Mouse (Mus musculus) heart, postnatal 36 days (tissue): ENCODE results near the gene Cryga. TPM values are rescaled to one million over a fixed set of nuclear protein-coding genes. Genes with fewer than 3 reads are reported as not detected.

ENCODE experiments used
- DNase-seq, 2 experiments: peaks; one replicate each; pipeline ENCODE4 v3.0.0; 2021 to 2022
- intact Hi-C: fragments of 180-260 bp; cut with DNase I; formaldehyde crosslinking; loops from one replicate; pipeline ENCODE4 v1.15.1; 2025
- total RNA-seq, 2 experiments: library from RNA; stranded (reverse); gene quantifications; 2 replicates each; pipeline ENCODE4 v1.2.3; 2021

Gene Cryga
- total RNA-seq = not detected

- intact Hi-C loops = no loop called here
- no peak for DNase-seq
Measured at GRCm38 (mm10) chr1:65103273-65103672, at the start of gene Cryga. TSS of gene Cryga (minus strand) at chr1:65103373.

DNA sequence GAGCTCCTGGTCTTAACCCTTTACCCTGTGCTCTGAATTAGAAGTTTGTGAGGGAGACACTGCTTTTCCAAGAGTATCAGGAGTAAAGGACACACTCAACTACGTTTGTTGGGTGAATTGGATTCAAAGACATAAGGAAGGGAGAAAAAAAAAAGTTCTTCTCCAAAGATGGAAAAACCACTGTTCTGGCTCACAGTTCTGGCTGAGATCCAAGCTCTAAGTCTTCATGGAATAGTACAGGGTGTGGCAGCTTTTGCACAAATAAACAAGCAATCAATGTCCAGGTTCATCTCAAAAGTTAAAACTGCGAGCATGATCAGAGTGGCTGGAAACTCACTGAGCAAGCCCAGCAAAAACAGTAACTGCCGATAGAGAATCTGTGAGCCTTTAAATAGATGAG, 44.8 kb upstream of the Cryga start:
- DNase-seq = no peak
- intact Hi-C loops = no loop called here

DNA sequence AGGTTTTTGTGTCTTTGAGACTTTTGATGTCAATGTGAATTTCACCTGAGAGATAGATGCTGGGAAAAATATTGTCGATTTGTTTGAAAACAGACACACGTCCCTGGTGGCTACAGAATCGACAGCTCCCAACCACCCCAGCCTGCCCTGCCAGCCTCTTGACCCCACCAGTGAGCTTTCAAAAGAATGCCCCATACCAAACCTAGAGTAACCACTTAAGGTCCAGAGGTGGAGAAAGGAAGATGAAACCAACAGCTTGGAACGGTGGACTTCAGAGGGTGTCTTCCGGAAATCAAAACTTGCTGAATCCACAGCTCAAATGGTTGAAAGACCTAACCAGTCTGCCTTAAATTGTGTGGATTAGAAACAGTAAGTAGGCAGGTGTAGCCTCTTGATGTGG, 44.2 kb upstream of the Cryga start:
- intact Hi-C loops = no loop called here

DNA sequence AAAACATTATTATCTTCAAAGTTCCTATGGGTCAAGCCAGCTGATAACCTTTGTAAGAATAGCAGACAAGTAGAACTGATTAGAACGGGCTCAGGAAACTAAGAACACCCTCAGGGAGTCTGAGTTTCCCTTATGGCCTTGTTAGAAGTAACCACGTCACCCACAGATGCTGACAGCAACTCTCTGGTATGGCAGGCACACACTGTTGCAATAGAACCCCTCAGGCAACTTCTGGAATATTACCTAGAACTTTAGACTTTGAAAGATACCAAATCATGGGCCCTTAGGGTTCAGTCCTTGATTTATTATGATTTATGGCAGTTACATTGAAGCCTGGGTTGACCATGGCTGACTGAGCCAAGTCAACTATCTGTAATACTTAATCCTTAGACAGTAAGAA, 43.4 kb upstream of the Cryga start:
- intact Hi-C loops = no loop called here
- no peak for DNase-seq

More for the DNA sequence above, 44.2 kb upstream of the Cryga start:
- no peak for DNase-seq

DNA sequence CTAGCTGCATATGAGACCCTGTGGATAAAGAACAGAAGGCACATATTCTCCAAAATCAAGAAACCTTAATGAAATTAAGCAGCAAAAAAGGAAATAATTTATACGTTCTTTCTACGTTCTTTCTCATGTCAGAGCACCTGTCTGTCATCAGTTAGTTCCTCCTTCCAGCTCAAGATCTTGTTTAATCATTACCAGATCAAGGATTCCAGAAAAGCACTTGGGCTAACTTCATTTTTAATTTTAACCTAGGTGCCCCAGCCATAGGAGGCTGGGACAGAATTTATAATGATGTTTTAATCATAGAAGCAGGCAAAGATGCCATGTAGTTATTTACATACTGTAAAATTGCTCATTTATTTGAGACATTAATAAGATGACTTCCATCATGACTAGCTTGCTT, 41.6 kb upstream of the Cryga start:
- intact Hi-C loops = no loop called here
- DNase-seq = no peak

DNA sequence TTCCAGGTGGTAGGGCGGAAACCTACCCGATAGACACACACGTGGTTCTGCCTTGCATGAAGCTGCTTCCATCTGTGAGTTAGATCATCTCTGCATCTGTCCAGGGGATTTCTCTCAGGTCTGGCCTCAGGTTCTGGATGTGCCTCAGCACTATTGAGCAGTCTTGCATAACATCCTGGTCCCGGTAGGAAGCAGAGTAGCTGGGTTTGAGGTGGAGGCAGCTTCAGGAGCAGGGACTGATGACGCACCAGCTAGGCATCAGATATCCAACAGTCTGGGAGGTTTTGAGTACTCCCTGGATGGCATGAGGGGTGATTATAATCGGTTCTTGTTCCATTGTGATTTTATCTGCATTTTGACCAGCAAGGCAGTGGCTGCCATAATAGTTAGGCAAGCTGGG, 34.4 kb upstream of the Cryga start:
- intact Hi-C loops = no loop called here
- no peak for DNase-seq

DNA sequence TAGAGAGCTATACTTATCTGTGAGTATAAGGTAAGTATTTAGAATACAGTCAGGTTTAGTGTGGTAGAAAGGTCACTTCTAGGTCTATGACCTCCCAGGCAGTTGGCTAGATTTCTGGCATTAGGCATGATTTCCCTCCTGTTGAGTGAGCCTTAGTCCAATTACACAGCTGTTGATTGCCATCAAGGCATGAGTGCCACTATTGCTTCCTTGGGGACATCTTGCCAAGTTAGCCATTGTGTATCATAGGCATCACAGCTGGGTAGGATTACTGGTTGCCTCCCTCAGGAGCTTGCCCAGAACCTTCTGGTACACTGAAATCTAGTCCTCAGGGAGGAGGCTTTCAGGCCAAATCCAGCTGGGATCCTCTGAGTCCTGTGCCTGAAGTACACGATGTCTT, 29.7 kb upstream of the Cryga start:
- no peak for DNase-seq
- intact Hi-C loops = no loop called here

GRCm38 (mm10) chr1:65131671-65132070, 28.5 kb upstream of the Cryga start:
- intact Hi-C loops = no loop called here
- DNase-seq = no peak

- DNase-seq = no peak
- intact Hi-C loops = no loop called here
Measured at GRCm38 (mm10) chr1:65130226-65130625, 27.1 kb upstream of the Cryga start.

GRCm38 (mm10) chr1:65129634-65130180, 26.5 kb upstream of the Cryga start:
- intact Hi-C loops = no loop called here
- DNase-seq = no peak

- intact Hi-C loops = no loop called here
- no peak for DNase-seq
Measured at GRCm38 (mm10) chr1:65122574-65123372, 19.6 kb upstream of the Cryga start, which contains the start of gene D630023F18Rik. TSS of gene D630023F18Rik (minus strand) at chr1:65123214.

DNA sequence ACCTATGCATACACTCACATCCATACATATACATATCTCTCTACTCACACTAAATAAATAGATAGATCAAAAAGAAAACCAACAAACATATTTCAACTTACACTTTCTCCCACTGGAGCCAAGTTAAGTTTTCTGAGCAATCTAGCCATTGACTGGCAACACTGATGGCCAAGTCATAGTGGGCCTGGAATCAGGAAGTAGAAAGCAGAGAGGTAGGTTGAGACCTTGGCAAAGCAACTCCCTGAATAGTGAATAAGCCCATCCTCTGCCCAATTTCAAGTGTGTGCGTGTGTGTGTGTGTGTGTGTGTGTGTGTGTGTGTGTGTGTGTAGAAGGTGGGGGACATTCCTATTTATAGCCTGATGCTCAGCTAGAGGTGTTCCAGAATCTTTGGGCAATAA, 16.3 kb upstream of the Cryga start, which contains the start of gene Gm28845:
Gene Gm28845, minus strand, starts transcription at position 121 of the 400 bp plus-strand sequence.
- no peak for DNase-seq
- intact Hi-C loops = no loop called here

DNA sequence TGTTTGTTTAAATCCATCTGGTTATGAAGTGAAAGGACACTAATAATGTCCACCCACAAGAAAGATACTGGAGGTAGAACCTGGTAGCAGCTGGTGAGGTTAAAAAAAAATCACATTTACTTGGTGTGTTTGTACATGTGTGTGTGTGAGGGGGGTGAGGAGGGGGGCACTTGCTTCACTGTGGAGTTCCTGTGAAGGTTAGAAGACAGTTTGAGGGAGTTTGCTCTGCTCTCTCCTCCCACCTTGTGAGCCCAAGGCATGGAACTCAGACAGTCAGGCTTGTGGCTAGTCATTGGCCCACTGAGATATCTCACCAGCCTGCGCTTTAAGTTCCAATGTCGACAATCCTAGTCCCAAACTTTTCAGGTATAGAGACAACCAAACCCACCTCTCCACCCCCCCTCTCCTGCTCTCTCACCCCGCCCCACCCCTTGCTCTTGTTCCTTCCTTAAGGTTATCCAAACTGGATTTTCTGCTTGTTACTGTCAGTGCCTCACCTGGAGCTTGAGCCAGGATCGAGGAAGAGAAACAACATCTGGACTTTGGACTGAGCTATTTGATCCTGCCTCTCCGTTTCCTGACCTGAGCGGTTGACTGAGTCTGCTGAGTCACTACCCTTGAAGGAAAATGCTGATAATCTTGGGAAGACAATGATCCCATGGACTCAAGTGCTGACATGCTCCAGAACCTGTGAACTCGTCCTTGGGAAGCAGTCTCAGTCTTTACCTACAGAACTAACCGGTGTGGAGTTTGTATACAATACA, 15.2 kb upstream of the Cryga start:
- intact Hi-C loops = no loop called here

GRCm38 (mm10) chr1:65113536-65114172, 10.5 kb upstream of the Cryga start:
- intact Hi-C loops = no loop called here
- no peak for DNase-seq

More for the DNA sequence above, 15.2 kb upstream of the Cryga start:
- no peak for DNase-seq

DNA sequence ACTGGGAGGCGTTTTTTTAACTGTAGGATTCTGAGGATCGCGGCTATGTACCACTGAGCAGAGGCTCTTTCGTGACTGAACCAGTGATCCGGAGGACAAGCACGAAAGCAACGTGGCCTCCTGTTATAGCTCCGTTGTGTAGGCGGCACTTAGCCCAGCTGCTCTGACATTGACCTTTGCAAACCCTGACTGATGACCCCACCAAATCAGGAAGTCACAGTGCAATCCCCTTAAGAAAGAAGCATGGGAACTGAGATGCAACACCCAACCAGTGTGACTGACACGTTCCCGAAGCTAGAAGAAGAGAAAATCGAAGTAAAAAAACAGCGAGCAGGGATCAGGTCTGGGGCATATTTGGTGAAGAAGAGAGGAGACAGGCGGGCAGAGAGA, 9.6 kb upstream of the Cryga start:
- DNase-seq = peak; percentile 13 to 16

DNA sequence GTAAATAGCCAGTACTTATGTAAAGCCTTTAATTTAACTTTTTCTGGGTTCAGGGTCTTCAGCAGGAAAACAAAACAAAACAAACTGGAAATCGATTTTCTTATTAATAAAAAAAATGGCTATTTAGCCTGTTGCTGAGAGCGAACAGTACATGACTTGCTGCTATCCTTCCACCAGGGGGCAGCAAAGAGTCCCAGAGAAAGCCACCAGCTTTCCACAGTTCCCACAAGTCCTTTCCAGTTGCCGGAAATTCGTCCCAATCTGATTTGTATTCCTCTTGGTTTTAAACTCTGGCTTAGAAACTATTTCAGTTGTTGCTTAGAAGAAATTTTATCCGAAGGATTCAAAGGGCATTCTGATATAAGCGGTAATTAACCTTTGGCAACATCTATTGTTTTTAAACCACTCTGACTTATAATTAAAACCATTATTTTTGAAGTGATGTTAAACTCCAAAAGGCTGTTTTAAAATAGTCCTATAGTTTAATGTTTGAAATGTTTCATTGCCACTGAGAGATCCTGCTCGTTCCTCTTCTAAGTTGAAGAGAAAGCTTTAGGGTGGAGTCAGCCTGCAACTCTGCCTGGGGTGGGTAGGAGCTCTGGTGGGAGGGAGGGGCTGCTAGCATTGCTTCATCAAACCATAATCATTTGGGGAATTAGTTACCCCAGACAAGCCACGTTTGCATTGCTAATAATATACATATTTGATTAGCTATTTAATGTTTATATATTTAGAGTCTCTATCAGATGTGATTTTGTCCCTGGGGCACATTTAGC, 9.0 kb upstream of the Cryga start:
- DNase-seq = peak; percentile 71 to 75
- intact Hi-C loops = loop anchor here (1.0 kb wide), 1 partner anchor 67 kb away; no protein-coding TSS in a partner anchor

More for the DNA sequence above, 9.6 kb upstream of the Cryga start:
- intact Hi-C loops = loop anchor here (1.0 kb wide), 1 partner anchor 66 kb away; no protein-coding TSS in a partner anchor

GRCm38 (mm10) chr1:65109756-65110435, 6.7 kb upstream of the Cryga start:
- intact Hi-C loops = no loop called here
- DNase-seq = no peak

- no peak for DNase-seq
- intact Hi-C loops = no loop called here
Measured at GRCm38 (mm10) chr1:65109196-65109595, 6.0 kb upstream of the Cryga start.

- intact Hi-C loops = no loop called here
- DNase-seq = no peak
Measured at GRCm38 (mm10) chr1:65107654-65108279, 4.6 kb upstream of the Cryga start.
